Mouse (Mus musculus): ENCODE results near the gene Ankrd44. TPM values are rescaled to one million over a fixed set of nuclear protein-coding genes. Genes with fewer than 3 reads are reported as not detected.
"Not testable (repeated sequence)": the region's sequence is repeated elsewhere in the genome, so short reads cannot be mapped to it uniquely, and the experiment has no call there.

Gene Ankrd44
- polyA plus RNA-seq, 1 experiment, result 17.8 TPM

DNA sequence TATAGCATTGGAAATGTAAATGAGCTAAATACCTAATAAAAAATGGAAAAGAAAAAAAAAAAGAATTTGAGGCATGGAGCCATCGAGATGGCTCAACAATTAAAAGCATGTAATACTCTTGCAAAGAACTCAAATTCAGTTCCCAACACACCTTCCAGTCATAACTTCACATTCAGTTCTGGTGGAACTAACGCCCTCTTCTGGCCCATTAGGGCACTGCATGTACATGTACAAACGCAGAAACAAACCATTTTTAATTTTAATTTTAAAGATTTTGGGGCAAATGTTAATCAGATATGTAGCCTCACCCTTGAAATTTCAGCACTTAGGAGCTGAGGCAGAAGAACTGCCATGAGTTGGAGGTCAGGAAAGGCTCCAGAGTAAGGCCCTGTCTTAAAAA lies 32.3 kb upstream of the Ankrd44 start:
- DNase-seq, result no peak
- WGBS, result 75% methylated on average over 3 of the region's 3 CpGs
- Histone ChIP-seq H3K36me3 (ENCODE audit: control insufficient read depth, insufficient read depth, low read length) (no peaks in the 10 kb centered on the region), H3K4me1 (ENCODE audit: control insufficient read depth, insufficient read depth, low read length) (no peaks in the 10 kb centered on the region), H3K4me3 (ENCODE audit: insufficient read depth, low read depth, low read length) (no peak overlapping the region), H3K27me3 (replicated peaks; ENCODE audit: control insufficient read depth, insufficient read depth, low read length) (no peaks in the 10 kb centered on the region; the same call in 1 of the 2 replicates), H3K27ac (ENCODE audit: insufficient read depth, low read depth, low read length) (no peak overlapping the region)
- TF ChIP-seq CTCF (conservative IDR thresholded peaks at IDR 0.05; ENCODE audit: insufficient read depth, insufficient read length, low read depth, low read length) (no peak), POLR2A (IDR thresholded peaks at IDR 0.05; ENCODE audit: low read depth, low read length) (no peak)

DNA sequence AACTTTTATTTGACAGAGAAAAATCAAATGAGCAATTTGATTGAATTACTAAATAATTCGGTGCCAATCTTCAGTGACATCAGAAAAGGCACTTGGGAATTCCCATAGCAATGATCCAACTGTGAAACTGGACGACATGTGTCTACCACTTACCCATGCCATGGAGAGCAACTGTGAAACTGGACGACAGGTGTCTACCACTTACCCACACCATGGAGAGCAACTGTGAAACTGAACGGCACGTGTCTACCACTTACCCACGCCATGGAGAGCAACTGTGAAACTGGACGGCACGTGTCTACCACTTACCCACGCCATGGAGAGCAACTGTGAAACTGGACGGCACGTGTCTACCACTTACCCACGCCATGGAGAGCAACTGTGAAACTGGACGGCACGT lies 30.8 kb upstream of the Ankrd44 start:
- not testable (repeated sequence) for H3K27me3 ChIP-seq (replicated peaks; ENCODE audit: control insufficient read depth, insufficient read depth, low read length); DNase-seq; H3K36me3 ChIP-seq (ENCODE audit: control insufficient read depth, insufficient read depth, low read length); H3K27ac ChIP-seq (ENCODE audit: insufficient read depth, low read depth, low read length); H3K4me3 ChIP-seq (ENCODE audit: insufficient read depth, low read depth, low read length); H3K4me1 ChIP-seq (ENCODE audit: control insufficient read depth, insufficient read depth, low read length)
- WGBS, result 94% methylated on average over 14 of the region's 14 CpGs

DNA sequence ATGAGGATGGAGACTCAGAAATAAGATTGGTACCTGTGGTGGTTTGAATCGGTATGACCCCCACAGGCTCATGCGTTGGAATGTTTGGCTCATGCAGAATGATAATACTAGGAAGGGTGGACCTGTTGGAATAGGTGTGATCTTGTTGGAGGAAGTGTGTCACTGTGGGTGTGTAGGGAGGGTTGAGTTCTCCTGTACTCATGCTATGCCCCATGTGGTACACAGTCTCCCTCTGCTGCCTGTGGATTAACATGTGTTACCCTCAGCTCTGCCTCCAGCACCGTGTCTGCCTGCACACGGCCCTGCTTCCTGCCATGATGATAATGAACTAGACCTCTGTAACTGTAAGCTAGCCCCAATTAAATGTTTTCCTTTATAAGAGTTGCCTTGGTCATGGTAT lies 28.7 kb upstream of the Ankrd44 start:
- TF ChIP-seq POLR2A (IDR thresholded peaks at IDR 0.05; ENCODE audit: low read depth, low read length), result no peak
- TF ChIP-seq CTCF (conservative IDR thresholded peaks at IDR 0.05; ENCODE audit: insufficient read depth, insufficient read length, low read depth, low read length), result 0 out of 2 replicates have a peak, but pooled peaks have one; percentile 13
- Histone ChIP-seq H3K27me3 (replicated peaks; ENCODE audit: control insufficient read depth, insufficient read depth, low read length) (no peaks in the 10 kb centered on the region), H3K27ac (ENCODE audit: insufficient read depth, low read depth, low read length) (no peak overlapping the region), H3K4me3 (ENCODE audit: insufficient read depth, low read depth, low read length) (no peak overlapping the region), H3K4me1 (ENCODE audit: control insufficient read depth, insufficient read depth, low read length) (no peaks in the 10 kb centered on the region), H3K36me3 (ENCODE audit: control insufficient read depth, insufficient read depth, low read length) (no peaks in the 10 kb centered on the region)
- 78% methylated on average over 4 of the region's 4 CpGs for WGBS
- no peak for DNase-seq

DNA sequence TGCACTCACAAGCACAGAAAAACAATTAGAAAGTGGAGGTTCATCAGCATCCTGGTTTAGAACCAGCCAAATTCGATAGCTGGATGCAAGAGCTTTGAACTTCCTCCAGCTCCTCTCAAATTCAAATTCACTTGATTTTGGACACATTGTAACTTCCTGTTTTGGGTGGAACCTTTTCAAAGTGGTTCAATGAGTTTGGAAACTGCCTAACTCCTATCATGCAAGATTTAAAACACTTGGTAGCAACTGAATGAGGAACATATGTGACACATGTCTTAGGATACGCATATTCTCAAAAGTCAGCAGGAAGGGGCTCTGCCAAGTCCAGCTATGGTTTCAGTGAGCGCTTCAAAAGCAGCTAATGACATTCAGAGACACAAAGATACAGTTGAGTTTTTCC lies 18.5 kb upstream of the Ankrd44 start:
- no peak overlapping the region for H3K4me3 ChIP-seq (ENCODE audit: insufficient read depth, low read depth, low read length)
- TF ChIP-seq CTCF (conservative IDR thresholded peaks at IDR 0.05; ENCODE audit: insufficient read depth, insufficient read length, low read depth, low read length) (no peak), POLR2A (IDR thresholded peaks at IDR 0.05; ENCODE audit: low read depth, low read length) (no peak)
- DNase-seq, result no peak
- H3K36me3 ChIP-seq (ENCODE audit: control insufficient read depth, insufficient read depth, low read length), result no peaks in the 10 kb centered on the region
- H3K4me1 ChIP-seq (ENCODE audit: control insufficient read depth, insufficient read depth, low read length), result no peaks in the 10 kb centered on the region
- WGBS, result 74% methylated on average over 3 of the region's 3 CpGs
- H3K27ac ChIP-seq (ENCODE audit: insufficient read depth, low read depth, low read length), result no peak overlapping the region
- no peaks in the 10 kb centered on the region for H3K27me3 ChIP-seq (replicated peaks; ENCODE audit: control insufficient read depth, insufficient read depth, low read length)

DNA sequence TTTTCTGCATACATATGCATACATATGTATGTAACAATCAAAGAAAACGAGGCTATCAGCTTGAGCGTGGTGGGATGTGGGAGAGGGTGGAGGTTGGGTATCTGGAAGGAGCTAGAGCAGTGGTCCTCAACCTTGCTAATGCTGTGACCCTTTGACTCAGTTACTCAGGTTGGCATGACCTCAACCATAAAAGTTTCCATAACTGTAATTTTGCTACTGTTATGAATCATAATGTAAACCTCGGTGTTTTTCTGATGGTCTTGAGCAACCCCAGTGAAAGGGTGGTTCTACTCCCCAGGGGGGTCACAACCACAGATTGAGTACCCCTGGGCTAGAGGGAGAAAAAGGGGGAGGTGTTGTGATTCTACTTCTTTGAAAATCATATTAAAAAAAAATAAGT lies 9.3 kb upstream of the Ankrd44 start:
- no peak for TF ChIP-seq CTCF (conservative IDR thresholded peaks at IDR 0.05; ENCODE audit: insufficient read depth, insufficient read length, low read depth, low read length)
- no peak for TF ChIP-seq POLR2A (IDR thresholded peaks at IDR 0.05; ENCODE audit: low read depth, low read length)
- Histone ChIP-seq H3K36me3 (ENCODE audit: control insufficient read depth, insufficient read depth, low read length) (no peaks in the 10 kb centered on the region), H3K27me3 (replicated peaks; ENCODE audit: control insufficient read depth, insufficient read depth, low read length) (no peaks in the 10 kb centered on the region; the same call in 1 of the 2 replicates), H3K27ac (ENCODE audit: insufficient read depth, low read depth, low read length) (no peak overlapping the region), H3K4me3 (ENCODE audit: insufficient read depth, low read depth, low read length) (no peak overlapping the region), H3K4me1 (ENCODE audit: control insufficient read depth, insufficient read depth, low read length) (no peaks in the 10 kb centered on the region)
- 84% methylated on average over 3 of the region's 3 CpGs for WGBS
- DNase-seq, result no peak

DNA sequence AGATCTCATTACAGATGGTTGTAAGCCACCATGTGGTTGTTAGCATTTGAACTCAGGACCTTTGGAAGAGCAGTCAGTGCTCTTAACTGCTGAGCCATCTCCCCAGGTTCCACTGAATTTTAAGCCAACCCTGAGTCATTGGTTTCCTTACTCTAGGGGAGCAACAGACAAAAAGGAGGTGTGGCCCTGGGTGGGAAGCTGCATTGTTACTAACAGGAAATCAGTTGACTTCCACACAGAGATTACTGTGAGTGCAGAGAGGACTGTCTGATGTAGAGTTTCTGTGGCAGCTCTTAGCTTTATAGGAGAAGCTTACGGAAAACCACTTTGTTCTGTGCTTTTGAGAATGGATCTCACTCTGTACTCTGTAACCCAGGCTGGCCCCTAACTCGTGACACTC lies 8.7 kb upstream of the Ankrd44 start:
- no peaks in the 10 kb centered on the region for H3K4me1 ChIP-seq (ENCODE audit: control insufficient read depth, insufficient read depth, low read length)
- no peak for TF ChIP-seq POLR2A (IDR thresholded peaks at IDR 0.05; ENCODE audit: low read depth, low read length)
- no peak for TF ChIP-seq CTCF (conservative IDR thresholded peaks at IDR 0.05; ENCODE audit: insufficient read depth, insufficient read length, low read depth, low read length)
- H3K36me3 ChIP-seq (ENCODE audit: control insufficient read depth, insufficient read depth, low read length), result no peaks in the 10 kb centered on the region
- DNase-seq, result no peak
- no peaks in the 10 kb centered on the region; the same call in 1 of the 2 replicates for H3K27me3 ChIP-seq (replicated peaks; ENCODE audit: control insufficient read depth, insufficient read depth, low read length)
- no peak overlapping the region for H3K4me3 ChIP-seq (ENCODE audit: insufficient read depth, low read depth, low read length)
- 71% methylated on average over 2 of the region's 2 CpGs for WGBS
- H3K27ac ChIP-seq (ENCODE audit: insufficient read depth, low read depth, low read length), result no peak overlapping the region

DNA sequence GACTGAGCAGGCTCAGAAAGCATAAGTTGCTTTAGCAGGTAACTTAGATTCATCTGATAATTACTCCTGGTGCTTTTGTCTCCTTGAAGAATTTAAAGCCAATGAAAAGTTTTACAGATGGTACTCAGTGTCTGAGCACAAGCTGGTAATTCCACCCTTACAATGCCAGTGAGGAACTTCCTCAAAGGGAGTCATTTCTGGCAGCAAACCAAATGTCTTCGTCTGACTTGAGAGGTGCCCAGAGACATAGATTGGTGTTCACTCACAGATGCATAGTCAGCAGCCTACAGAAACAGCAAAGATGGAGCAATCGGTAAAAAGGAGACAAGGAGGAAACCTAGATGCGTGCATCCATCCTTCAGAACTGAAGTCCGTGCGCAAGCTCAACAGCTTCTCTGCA lies 7.5 kb upstream of the Ankrd44 start:
- H3K36me3 ChIP-seq (ENCODE audit: control insufficient read depth, insufficient read depth, low read length), result no peaks in the 10 kb centered on the region
- 85% methylated on average over 5 of the region's 5 CpGs for WGBS
- H3K4me1 ChIP-seq (ENCODE audit: control insufficient read depth, insufficient read depth, low read length), result no peaks in the 10 kb centered on the region
- H3K27me3 ChIP-seq (replicated peaks; ENCODE audit: control insufficient read depth, insufficient read depth, low read length), result no peaks in the 10 kb centered on the region; the same call in 1 of the 2 replicates
- DNase-seq, result no peak
- H3K27ac ChIP-seq (ENCODE audit: insufficient read depth, low read depth, low read length), result no peak overlapping the region
- TF ChIP-seq POLR2A (IDR thresholded peaks at IDR 0.05; ENCODE audit: low read depth, low read length), result no peak
- H3K4me3 ChIP-seq (ENCODE audit: insufficient read depth, low read depth, low read length), result no peak overlapping the region
